Mouse (Mus musculus): ENCODE measurements around the gene Cdkn2c. TPM values are rescaled to one million over a fixed set of nuclear protein-coding genes. Genes with fewer than 3 reads are reported as not detected.

The Cdkn2c gene
- total RNA-seq, 2 experiments from 2014 or later: 32.2 to 37.4 TPM

- DNase-seq (ENCODE audit: low spot score in 2 of 2): no peak
These were observed 9.0 kb downstream of the Cdkn2c start for GRCm38 (mm10) chr4:109657851-109658500.

- peak; percentile 43 to 47 for DNase-seq (ENCODE audit: low spot score in 2 of 2)
These were observed 9.8 kb downstream of the Cdkn2c start for GRCm38 (mm10) chr4:109657021-109657850.

GRCm38 (mm10) chr4:109656301-109656700 lies 10.7 kb downstream of the Cdkn2c start:
- no peak for DNase-seq (ENCODE audit: low spot score in 2 of 2)

- DNase-seq (ENCODE audit: low spot score in 2 of 2): no peak
These were observed 11.3 kb downstream of the Cdkn2c start for GRCm38 (mm10) chr4:109655738-109656137.

- DNase-seq (ENCODE audit: low spot score in 2 of 2): no peak
These were observed 12.3 kb downstream of the Cdkn2c start for GRCm38 (mm10) chr4:109654701-109655100.

GRCm38 (mm10) chr4:109653251-109653650 lies 13.7 kb downstream of the Cdkn2c start:
- no peak for DNase-seq (ENCODE audit: low spot score in 2 of 2)

GRCm38 (mm10) chr4:109649331-109649730 lies 17.7 kb downstream of the Cdkn2c start:
- no peak for DNase-seq (ENCODE audit: low spot score in 2 of 2)

GRCm38 (mm10) chr4:109647281-109647680 lies 19.7 kb downstream of the Cdkn2c start:
- DNase-seq (ENCODE audit: low spot score in 2 of 2): no peak

- DNase-seq (ENCODE audit: low spot score in 2 of 2): no peak
These were observed 25.5 kb downstream of the Cdkn2c start for GRCm38 (mm10) chr4:109641451-109641850.

- DNase-seq (ENCODE audit: low spot score in 2 of 2): no peak
These were observed 26.8 kb downstream of the Cdkn2c start for GRCm38 (mm10) chr4:109640141-109640540.

GRCm38 (mm10) chr4:109639356-109639755 lies 27.6 kb downstream of the Cdkn2c start:
- DNase-seq (ENCODE audit: low spot score in 2 of 2): no peak

- DNase-seq (ENCODE audit: low spot score in 2 of 2): no peak
These were observed 32.0 kb downstream of the Cdkn2c start for GRCm38 (mm10) chr4:109634971-109635370.

- no peak for DNase-seq (ENCODE audit: low spot score in 2 of 2)
These were observed 36.0 kb downstream of the Cdkn2c start for GRCm38 (mm10) chr4:109631029-109631428.

GRCm38 (mm10) chr4:109630215-109630614 lies 36.8 kb downstream of the Cdkn2c start:
- DNase-seq (ENCODE audit: low spot score in 2 of 2): no peak

- no peak for DNase-seq (ENCODE audit: low spot score in 2 of 2)
These were observed 54.4 kb downstream of the Cdkn2c start for GRCm38 (mm10) chr4:109612596-109612995.

Other genes with a start within 250 kb of the Cdkn2c start
- gene Rnf11, start 182.5 kb downstream of the Cdkn2c start, total RNA-seq (2021): 10 to 100 TPM; 85.1 to 88.7 TPM
- not detected for gene 4930522H14Rik, start 135.9 kb downstream of the Cdkn2c start, total RNA-seq (2021)
- gene Faf1, start 9.4 kb upstream of the Cdkn2c start, total RNA-seq (2021): 10 to 100 TPM; 26.7 to 26.8 TPM